Mouse (Mus musculus) limb, embryonic 14.5 days (tissue): ENCODE data around the gene Hras. TPM values are rescaled to one million over a fixed set of nuclear protein-coding genes. Genes with fewer than 3 reads are reported as not detected.

ENCODE experiments used
- ATAC-seq: fragments of 200-750 bp; cut with Nextera tagmentation; 2 replicates; pipeline ENCODE4 v1.8.0; 2017; ENCODE audit warnings: low read depth, moderate number of reproducible peaks, moderate TSS enrichment; ENCODE audit not compliant: low FRiP score
- DNase-seq: peaks from one replicate; pipeline ENCODE4 v3.0.0-alpha.2; 2015; ENCODE audit warnings: low spot score
- H3K27ac ChIP-seq: fragments of 300-500 bp; sonication (generic); replicated peaks from 2 replicates; pipeline ENCODE4 v1.5.1; 2014; ENCODE audit warnings: low read depth, mild to moderate bottlenecking, low read length, moderate library complexity, mixed read lengths
- H3K27me3 ChIP-seq: fragments of 300-500 bp; sonication (generic); 2 replicates; pipeline ENCODE4 v1.6.1; 2014; ENCODE audit warnings: low read length, mixed read lengths; ENCODE audit not compliant: control insufficient read depth, insufficient read depth
- H3K36me3 ChIP-seq: fragments of 300-500 bp; sonication (generic); 2 replicates; pipeline ENCODE4 v1.6.1; 2014; ENCODE audit warnings: mild to moderate bottlenecking, low read length, moderate library complexity, mixed read lengths; ENCODE audit not compliant: control insufficient read depth, insufficient read depth
- H3K4me1 ChIP-seq: fragments of 300-500 bp; sonication (generic); 2 replicates; pipeline ENCODE4 v1.6.1; 2014; ENCODE audit warnings: antibody characterized with exemption, low read length, mixed read lengths; ENCODE audit not compliant: control insufficient read depth, insufficient read depth
- H3K4me2 ChIP-seq: fragments of 300-500 bp; sonication (generic); replicated peaks from 2 replicates; pipeline ENCODE4 v1.6.1; 2014; ENCODE audit warnings: low read depth, mild to moderate bottlenecking, low read length, moderate library complexity; ENCODE audit not compliant: severe bottlenecking
- H3K4me3 ChIP-seq: fragments of 300-500 bp; sonication (generic); replicated peaks from 2 replicates; pipeline ENCODE4 v1.5.1; 2014; ENCODE audit warnings: low read length
- H3K9ac ChIP-seq: fragments of 300-500 bp; sonication (generic); 2 replicates; pipeline ENCODE4 v1.6.1; 2014; ENCODE audit warnings: mild to moderate bottlenecking, low read depth, low read length, moderate library complexity; ENCODE audit not compliant: severe bottlenecking
- H3K9me3 ChIP-seq: fragments of 300-500 bp; sonication (generic); 2 replicates; pipeline ENCODE4 v1.6.1; 2016; ENCODE audit warnings: low read length; ENCODE audit not compliant: control insufficient read depth
- POLR2A ChIP-seq: fragments of 200-500 bp; IDR thresholded peaks from 2 replicates; pipeline ENCODE4 v1.8.0; 2012; ENCODE audit warnings: inconsistent platforms, mild to moderate bottlenecking, moderate library complexity, borderline replicate concordance; ENCODE audit not compliant: insufficient read depth, insufficient read length; ENCODE audit errors: extremely low read depth
- WGBS: fragments of 180-500 bp; shearing (Covaris S2); extraction: QIAGEN DNeasy Blood & Tissue Kit; methylation state at CpG from one replicate; pipeline ENCODE4 v1.1.7; 2014; 5-methylcytosine and 5-hydroxymethylcytosine counted together
- polyA plus RNA-seq, 2 experiments: library from polyadenylated mRNA; depleted of rRNA in 1 of 2; stranded (reverse) in 1 of 2; unstranded in 1 of 2; fragments of >200 nt; fragmentation: Nextera tagmentation in 1 of 2; extraction: Ambion mirVana in 1 of 2; gene quantifications; 2 replicates each; pipeline versions ENCODE4 v1.2.1 to v1.2.3; 2012 to 2014

Gene Hras
- polyA plus RNA-seq (2012; rRNA removed) (111 and 112 TPM in 2 replicates), polyA plus RNA-seq (2014; fragmentation: Nextera tagmentation; extraction: Ambion mirVana) (136 and 143 TPM in 2 replicates)

GRCm38 (mm10) chr7:141193948-141194347 lies at the start of gene Hras, which contains the start of gene Lrrc56:
TSS of gene Hras (minus strand) at chr7:141194005.
TSS of gene Lrrc56 (plus strand) at chr7:141194157.
- DNase-seq, result peak; percentile 97
- no peaks in the 10 kb centered on the region for H3K27me3 ChIP-seq
- H3K27ac ChIP-seq, result peak within 1 kb of the TSS; percentile 79
- H3K9ac ChIP-seq, result peak within 1 kb of the TSS; percentile 89
- WGBS, result 0% methylated on average over 23 of the region's 39 CpGs
- TF ChIP-seq POLR2A, result no peak
- H3K36me3 ChIP-seq, result peaks cover 39% of the 10 kb centered on the region
- H3K4me2 ChIP-seq, result peak within 1 kb of the TSS; percentile 96
- peak within 1 kb of the TSS; percentile 92 for H3K4me3 ChIP-seq
- H3K4me1 ChIP-seq, result peaks cover 13% of the 10 kb centered on the region
- no peaks in the 10 kb centered on the region for H3K9me3 ChIP-seq
- ATAC-seq, result peak; percentile 97

- Histone ChIP-seq H3K9ac (no peak overlapping the region), H3K4me2 (no peak overlapping the region), H3K4me1 (peaks cover 6% of the 10 kb centered on the region), H3K9me3 (no peaks in the 10 kb centered on the region), H3K4me3 (no peak overlapping the region), H3K27me3 (no peaks in the 10 kb centered on the region), H3K27ac (no peak overlapping the region), H3K36me3 (peaks cover 60% of the 10 kb centered on the region)
- no peak for ATAC-seq
- no peak for DNase-seq
- 96% methylated on average over 9 of the region's 10 CpGs for WGBS
- TF ChIP-seq POLR2A, result no peak
Measured at GRCm38 (mm10) chr7:141231551-141231950, 37.7 kb upstream of the Hras start.

GRCm38 (mm10) chr7:141231111-141231510 lies 37.3 kb upstream of the Hras start:
- Histone ChIP-seq H3K4me1 (peaks cover 6% of the 10 kb centered on the region), H3K4me3 (no peak overlapping the region), H3K27ac (no peak overlapping the region), H3K27me3 (no peaks in the 10 kb centered on the region), H3K9me3 (no peaks in the 10 kb centered on the region), H3K4me2 (no peak overlapping the region), H3K9ac (no peak overlapping the region), H3K36me3 (peaks cover 57% of the 10 kb centered on the region)
- 89% methylated on average over 3 of the region's 3 CpGs for WGBS
- ATAC-seq, result no peak
- TF ChIP-seq POLR2A, result no peak
- DNase-seq, result no peak

- H3K4me3 ChIP-seq, result no peak overlapping the region
Measured at GRCm38 (mm10) chr7:141230570-141230969, 36.8 kb upstream of the Hras start.

GRCm38 (mm10) chr7:141229702-141230101 lies 35.9 kb upstream of the Hras start:
- ATAC-seq, result no peak
- no peaks in the 10 kb centered on the region for H3K27me3 ChIP-seq
- WGBS, result 63% methylated on average over 6 of the region's 6 CpGs
- H3K4me2 ChIP-seq, result peak overlapping the region; percentile 88
- TF ChIP-seq POLR2A, result no peak
- H3K9ac ChIP-seq, result peak overlapping the region; percentile 95
- no peak overlapping the region for H3K27ac ChIP-seq
- peaks cover 6% of the 10 kb centered on the region for H3K4me1 ChIP-seq
- H3K4me3 ChIP-seq, result peak overlapping the region; percentile 97
- peaks cover 43% of the 10 kb centered on the region for H3K36me3 ChIP-seq
- no peaks in the 10 kb centered on the region for H3K9me3 ChIP-seq
- DNase-seq, result no peak

More at GRCm38 (mm10) chr7:141230570-141230969, 36.8 kb upstream of the Hras start:
- no peak overlapping the region for H3K9ac ChIP-seq
- no peaks in the 10 kb centered on the region for H3K9me3 ChIP-seq
- no peak for ATAC-seq
- TF ChIP-seq POLR2A, result no peak
- no peak overlapping the region for H3K4me2 ChIP-seq
- DNase-seq, result no peak
- H3K27me3 ChIP-seq, result no peaks in the 10 kb centered on the region
- no peak overlapping the region for H3K27ac ChIP-seq
- 98% methylated on average over 4 of the region's 4 CpGs for WGBS
- H3K36me3 ChIP-seq, result peaks cover 52% of the 10 kb centered on the region
- peaks cover 6% of the 10 kb centered on the region for H3K4me1 ChIP-seq
